Mouse (Mus musculus): ENCODE results near the gene Foxl1.

DNA sequence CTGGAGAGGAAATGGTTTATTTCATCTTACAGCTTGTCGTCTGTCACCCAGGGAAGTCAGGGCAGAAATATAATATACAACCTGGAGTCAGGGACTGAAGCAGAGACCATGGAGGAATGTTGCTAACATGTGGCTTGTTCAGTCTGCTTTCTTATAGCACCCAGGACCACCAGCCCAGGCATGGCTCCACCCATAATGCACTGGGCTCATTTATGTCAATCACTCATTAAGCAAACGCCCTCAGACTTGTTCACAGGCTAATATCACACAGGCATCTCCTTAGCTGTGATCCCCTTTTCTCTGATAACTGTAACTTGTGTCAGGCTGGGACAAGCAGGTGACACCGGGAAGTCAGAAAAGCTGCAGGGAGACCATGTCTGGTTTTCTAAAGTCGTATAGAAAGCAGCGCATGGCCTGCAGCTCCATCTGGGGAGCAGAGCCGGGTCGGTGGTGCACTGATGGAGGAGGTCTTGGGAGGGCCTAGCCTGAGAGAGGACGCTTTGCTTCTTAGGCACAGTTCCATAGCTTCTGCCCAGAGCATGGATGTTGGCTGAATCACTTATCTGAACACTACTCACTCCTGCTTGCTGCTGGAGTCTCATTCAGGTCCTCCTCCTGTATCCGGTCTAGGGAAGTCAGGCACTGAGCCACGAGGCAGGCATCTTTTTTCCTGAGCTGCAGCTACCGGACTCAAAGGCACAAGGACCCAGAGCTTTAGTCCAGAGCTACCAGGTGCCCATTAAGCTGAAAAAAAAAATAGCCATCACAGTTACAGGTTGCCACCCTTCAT is 35.4 kb downstream of the Foxl1 start:
- no peak for TF ChIP-seq CTCF (IDR thresholded peaks at IDR 0.05 in 2 of 3, conservative IDR thresholded peaks at IDR 0.05 in 1 of 3; ENCODE audit: control insufficient read depth in 1 of 3, insufficient read depth in 1 of 3, low read depth in 2 of 3, low read length in 3 of 3, poor library complexity in 1 of 3, severe bottlenecking in 1 of 3)
- TF ChIP-seq ZMIZ1 (IDR thresholded peaks at IDR 0.05; ENCODE audit: low read depth, low read length) = no peak
- peak; percentile 41 to 49; a peak in 2 of 4 replicates for TF ChIP-seq POLR2A (IDR thresholded peaks at IDR 0.05; ENCODE audit: control insufficient read depth in 1 of 2, insufficient read depth in 1 of 2, low read depth in 1 of 2, low read length in 2 of 2, poor library complexity in 1 of 2)
- TF ChIP-seq MXI1 (IDR thresholded peaks at IDR 0.05; ENCODE audit: low read depth, low read length) = no peak; the same call in 1 of the 2 replicates
- no peak; the same call in none of the 2 replicates for TF ChIP-seq ETS1 (IDR thresholded peaks at IDR 0.05; ENCODE audit: low read depth, low read length)
- no peak; the same call in 1 of the 2 replicates for TF ChIP-seq SIN3A (IDR thresholded peaks at IDR 0.05; ENCODE audit: low read length)
- TF ChIP-seq BHLHE40 (IDR thresholded peaks at IDR 0.05; ENCODE audit: borderline replicate concordance, low read depth, low read length) = no peak; the same call in 1 of the 2 replicates
- TF ChIP-seq USF2 (IDR thresholded peaks at IDR 0.05; ENCODE audit: borderline replicate concordance in 1 of 2, insufficient read depth in 1 of 2, low read depth in 1 of 2, low read length in 2 of 2) = no peak
- no peak for TF ChIP-seq TCF12 (IDR thresholded peaks at IDR 0.05; ENCODE audit: low read depth, low read length)
- TF ChIP-seq MAFK (IDR thresholded peaks at IDR 0.05; ENCODE audit: borderline replicate concordance, low read depth, low read length) = no peak
- TF ChIP-seq USF1 (IDR thresholded peaks at IDR 0.05; ENCODE audit: low read depth, low read length) = no peak
- no peak for TF ChIP-seq HCFC1 (IDR thresholded peaks at IDR 0.05; ENCODE audit: low read depth, low read length)

Data from MEL (cell line).